Mouse (Mus musculus) liver, embryonic 14.5 days (tissue): Measurements from ENCODE around the gene Acvr1.

Experiments used
- CTCF ChIP-seq: IDR thresholded peaks from 2 replicates; pipeline ENCODE4 v1.5.1; 2016; ENCODE audit warnings: antibody characterized with exemption, low read depth, control low read depth
- EP300 ChIP-seq: IDR thresholded peaks from 2 replicates; pipeline ENCODE4 v1.6.1; 2016; ENCODE audit warnings: antibody characterized with exemption, low read depth

- TF ChIP-seq CTCF (no peak), EP300 (no peak)
Measured at GRCm38 (mm10) chr2:58565267-58565666, 1.7 kb downstream of the Acvr1 start.
